Mouse (Mus musculus): ENCODE measurements at regions not wholly inside any gene's neighbourhood (a gene's known extent, or its start where the extent isn't known, plus 50 kb on each side); places are given as distances from the start of the nearest gene placed in this dataset.

DNA sequence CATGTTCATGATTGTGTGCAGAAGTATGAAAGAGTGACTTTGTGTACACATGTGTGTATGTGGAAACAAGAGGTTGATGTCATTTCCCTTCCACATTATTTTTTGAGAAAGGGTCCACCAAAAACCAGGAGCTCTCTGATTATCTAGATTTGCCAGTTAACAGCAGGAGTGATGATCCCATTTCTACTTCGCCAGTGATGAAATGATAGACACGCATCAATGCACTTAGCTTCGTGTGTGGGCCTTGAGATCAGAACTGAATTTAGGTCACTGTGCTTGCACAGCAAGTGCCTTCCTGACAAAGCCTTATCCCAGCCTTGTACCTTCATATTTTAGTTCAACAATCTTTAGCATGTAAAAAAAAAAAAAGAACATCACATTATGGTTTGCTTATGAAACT lies 342.1 kb upstream of the St8sia4 start:
- no peak for DNase-seq (ENCODE audit: low spot score)
- no peak for TF ChIP-seq CTCF (IDR thresholded peaks at IDR 0.05; ENCODE audit: low read depth)
- no peak for TF ChIP-seq EP300 (IDR thresholded peaks at IDR 0.05; ENCODE audit: low read depth)
- H3K9me3 ChIP-seq (replicated peaks; ENCODE audit: control insufficient read depth, low read length) = no peaks in the 10 kb centered on the region
- no peaks in the 10 kb centered on the region for H3K27me3 ChIP-seq (ENCODE audit: control insufficient read depth, insufficient read depth, low read length)
- no peaks in the 10 kb centered on the region for H3K36me3 ChIP-seq (replicated peaks; ENCODE audit: control insufficient read depth, insufficient read depth, low read length)
- no peak overlapping the region for H3K4me3 ChIP-seq (ENCODE audit: low read depth, low read length)
- H3K4me2 ChIP-seq (ENCODE audit: low read depth, low read length) = no peak overlapping the region
- H3K27ac ChIP-seq (ENCODE audit: low read depth) = no peak overlapping the region
- no peak for ATAC-seq (ENCODE audit: insufficient read depth, low read depth)
- WGBS = 82% methylated on average over 3 of the region's 3 CpGs
- no peaks in the 10 kb centered on the region for H3K4me1 ChIP-seq (ENCODE audit: control insufficient read depth, insufficient read depth)
- no peak overlapping the region for H3K9ac ChIP-seq (replicated peaks; ENCODE audit: low read depth, low read length)

DNA sequence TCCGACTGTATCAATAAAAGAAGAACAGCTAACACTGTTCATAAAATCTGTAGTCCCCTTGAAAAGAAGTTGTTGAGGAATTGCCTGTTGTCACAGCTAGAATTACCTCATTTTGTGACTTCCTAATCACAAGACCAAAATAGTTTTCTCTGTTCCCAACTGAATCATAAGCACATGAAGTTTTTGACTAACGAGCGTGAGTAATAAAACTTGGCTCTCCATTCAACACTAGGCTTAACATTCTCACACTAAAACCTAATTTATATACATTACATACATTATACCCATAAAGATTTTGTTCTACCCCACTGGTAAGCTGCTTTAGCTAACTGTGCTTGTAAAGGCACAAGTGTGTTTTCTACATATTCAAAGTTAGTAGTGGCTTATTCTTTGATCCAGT lies 335.7 kb upstream of the St8sia4 start:
- DNase-seq (ENCODE audit: low spot score) = no peak
- 69% methylated on average over 3 of the region's 3 CpGs for WGBS
- ATAC-seq (ENCODE audit: insufficient read depth, low read depth) = no peak

DNA sequence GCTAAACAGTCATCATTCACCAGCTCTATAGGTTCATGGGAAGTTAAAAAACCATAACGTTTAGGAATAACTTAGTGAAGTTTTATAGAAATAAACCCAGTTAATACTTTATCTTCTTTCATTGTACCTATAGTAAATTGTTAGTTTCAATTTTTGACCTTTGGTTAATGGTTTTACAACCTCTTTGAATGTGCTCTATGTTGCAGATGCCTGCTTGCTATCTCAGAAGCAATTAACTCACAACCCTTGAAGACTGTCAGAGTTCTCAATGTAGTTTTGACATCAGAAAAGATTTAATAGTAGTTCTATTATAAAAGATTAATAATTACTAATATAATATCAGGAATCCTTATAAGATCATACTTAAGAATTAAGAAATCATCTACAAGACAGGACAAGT lies 294.8 kb upstream of the St8sia4 start:
- TF ChIP-seq EP300 (IDR thresholded peaks at IDR 0.05; ENCODE audit: low read depth) (no peak), CTCF (IDR thresholded peaks at IDR 0.05; ENCODE audit: low read depth) (no peak)
- DNase-seq (ENCODE audit: low spot score) = no peak
- 61% methylated on average over 1 of the region's 1 CpGs for WGBS
- Histone ChIP-seq H3K4me3 (ENCODE audit: low read depth, low read length) (no peak overlapping the region), H3K4me1 (ENCODE audit: control insufficient read depth, insufficient read depth) (no peaks in the 10 kb centered on the region), H3K4me2 (ENCODE audit: low read depth, low read length) (no peak overlapping the region), H3K27ac (ENCODE audit: low read depth) (no peak overlapping the region), H3K9ac (replicated peaks; ENCODE audit: low read depth, low read length) (no peak overlapping the region), H3K9me3 (replicated peaks; ENCODE audit: control insufficient read depth, low read length) (no peaks in the 10 kb centered on the region), H3K36me3 (replicated peaks; ENCODE audit: control insufficient read depth, insufficient read depth, low read length) (no peaks in the 10 kb centered on the region), H3K27me3 (ENCODE audit: control insufficient read depth, insufficient read depth, low read length) (no peaks in the 10 kb centered on the region)
- ATAC-seq (ENCODE audit: insufficient read depth, low read depth) = no peak

More for the DNA sequence above, 335.7 kb upstream of the St8sia4 start:
- no peaks in the 10 kb centered on the region for H3K9me3 ChIP-seq (replicated peaks; ENCODE audit: control insufficient read depth, low read length)
- no peaks in the 10 kb centered on the region for H3K36me3 ChIP-seq (replicated peaks; ENCODE audit: control insufficient read depth, insufficient read depth, low read length)
- H3K9ac ChIP-seq (replicated peaks; ENCODE audit: low read depth, low read length) = no peak overlapping the region
- H3K4me3 ChIP-seq (ENCODE audit: low read depth, low read length) = no peak overlapping the region
- H3K4me1 ChIP-seq (ENCODE audit: control insufficient read depth, insufficient read depth) = no peaks in the 10 kb centered on the region
- TF ChIP-seq CTCF (IDR thresholded peaks at IDR 0.05; ENCODE audit: low read depth) (no peak), EP300 (IDR thresholded peaks at IDR 0.05; ENCODE audit: low read depth) (no peak)
- H3K27me3 ChIP-seq (ENCODE audit: control insufficient read depth, insufficient read depth, low read length) = no peaks in the 10 kb centered on the region
- H3K27ac ChIP-seq (ENCODE audit: low read depth) = no peak overlapping the region
- no peak overlapping the region for H3K4me2 ChIP-seq (ENCODE audit: low read depth, low read length)
